Mouse (Mus musculus) R1 (cell line): ENCODE data around the gene Adamts12.

Source experiments
- DNase-seq: peaks from one replicate; pipeline ENCODE4 v3.0.0-alpha.2; 2018; ENCODE audit warnings: low read depth, low spot score

The Adamts12 gene

GRCm38 (mm10) chr15:11075726-11076361, 11.3 kb downstream of the Adamts12 start:
- DNase-seq, result no peak

GRCm38 (mm10) chr15:11082961-11083569, 18.5 kb downstream of the Adamts12 start:
- no peak for DNase-seq

- DNase-seq, result no peak
Measured at GRCm38 (mm10) chr15:11083678-11084077, 19.1 kb downstream of the Adamts12 start.

GRCm38 (mm10) chr15:11084241-11084992, 19.8 kb downstream of the Adamts12 start:
- DNase-seq, result no peak

GRCm38 (mm10) chr15:11084993-11085365, 20.4 kb downstream of the Adamts12 start:
- no peak for DNase-seq

GRCm38 (mm10) chr15:11089494-11089893, 24.9 kb downstream of the Adamts12 start:
- DNase-seq, result no peak

- DNase-seq, result no peak
Measured at GRCm38 (mm10) chr15:11095566-11095965, 31.0 kb downstream of the Adamts12 start.

GRCm38 (mm10) chr15:11097967-11098702, 33.5 kb downstream of the Adamts12 start:
- no peak for DNase-seq

GRCm38 (mm10) chr15:11098940-11099339, 34.4 kb downstream of the Adamts12 start:
- DNase-seq, result no peak

- no peak for DNase-seq
Measured at GRCm38 (mm10) chr15:11100917-11101316, 36.3 kb downstream of the Adamts12 start.

GRCm38 (mm10) chr15:11105101-11105500, 40.5 kb downstream of the Adamts12 start:
- no peak for DNase-seq

GRCm38 (mm10) chr15:11107376-11107775, 42.8 kb downstream of the Adamts12 start:
- no peak for DNase-seq

GRCm38 (mm10) chr15:11114631-11115197, 50.1 kb downstream of the Adamts12 start:
- no peak for DNase-seq

GRCm38 (mm10) chr15:11116303-11116702, 51.7 kb downstream of the Adamts12 start:
- no peak for DNase-seq

- no peak for DNase-seq
Measured at GRCm38 (mm10) chr15:11116853-11117252, 52.3 kb downstream of the Adamts12 start.

- no peak for DNase-seq
Measured at GRCm38 (mm10) chr15:11118371-11118770, 53.8 kb downstream of the Adamts12 start.

- DNase-seq, result no peak
Measured at GRCm38 (mm10) chr15:11121721-11122120, 57.1 kb downstream of the Adamts12 start.

GRCm38 (mm10) chr15:11125361-11125760, 60.8 kb downstream of the Adamts12 start:
- no peak for DNase-seq

- DNase-seq, result no peak
Measured at GRCm38 (mm10) chr15:11128457-11128856, 63.9 kb downstream of the Adamts12 start.

- no peak for DNase-seq
Measured at GRCm38 (mm10) chr15:11132586-11133558, 68.3 kb downstream of the Adamts12 start.

GRCm38 (mm10) chr15:11145581-11145980, 81.0 kb downstream of the Adamts12 start:
- no peak for DNase-seq
